Mouse (Mus musculus): ENCODE measurements at regions not wholly inside any gene's neighbourhood (a gene's known extent, or its start where the extent isn't known, plus 50 kb on each side); places are given as distances from the start of the nearest gene placed in this dataset.

DNA sequence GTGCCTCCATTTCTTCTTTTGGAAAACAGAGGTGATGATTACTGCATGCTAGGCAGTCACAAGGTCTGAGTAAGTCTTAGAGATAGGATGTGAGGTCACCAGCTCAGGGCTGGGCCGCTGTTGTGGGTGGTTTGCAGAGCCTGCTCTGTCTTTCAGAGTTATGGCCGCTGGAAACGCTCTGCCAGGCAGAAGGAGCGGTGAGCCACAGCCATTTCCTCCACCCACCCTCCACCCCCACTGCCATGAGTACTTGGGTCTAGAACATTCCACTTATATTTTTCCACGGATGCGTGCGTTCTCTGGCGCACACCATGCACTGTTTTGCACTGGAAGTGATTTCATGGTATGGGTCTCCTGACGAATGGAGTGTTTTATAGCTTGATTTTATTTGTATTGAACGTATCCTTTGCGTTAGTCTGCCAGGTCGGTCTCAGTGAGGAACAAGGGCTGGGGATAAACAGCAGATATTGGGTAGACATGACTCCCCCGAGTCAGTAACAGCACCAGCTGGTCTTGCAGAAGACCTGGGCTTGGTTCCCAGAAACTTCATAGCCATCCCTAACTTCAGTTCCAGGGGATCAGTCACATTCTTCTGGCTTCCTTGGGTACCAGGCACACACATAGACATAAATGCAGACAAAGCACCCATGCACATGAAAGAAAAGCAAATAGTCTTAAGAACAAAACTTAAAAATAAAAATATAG lies 300.8 kb downstream of the Med13l start:
- WGBS: 88% methylated on average over 13 of the region's 13 CpGs

DNA sequence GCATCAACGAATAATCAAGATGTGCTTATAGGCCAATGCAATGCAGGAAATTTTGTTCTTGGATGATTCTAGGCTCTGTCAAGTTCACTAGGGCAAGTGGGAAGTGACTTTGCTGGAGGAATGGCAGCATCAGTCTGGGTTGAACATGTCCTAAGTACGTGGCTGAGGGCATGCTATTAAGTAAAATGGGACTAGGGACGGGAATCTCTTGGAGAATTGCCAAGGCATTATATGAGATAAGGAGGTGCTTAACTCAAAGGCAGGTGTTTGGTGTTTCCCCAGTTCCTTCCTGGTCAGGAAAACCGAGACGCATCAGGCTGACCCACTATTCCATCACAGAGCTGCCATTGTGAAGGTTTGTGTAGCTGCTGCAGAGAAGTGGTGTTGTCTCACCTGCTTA lies 307.0 kb downstream of the Med13l start:
- Histone ChIP-seq H3K36me3 (replicated peaks) (no peaks in the 10 kb centered on the region), H3K27ac (replicated peaks) (no peak overlapping the region), H3K27me3 (replicated peaks; ENCODE audit: low read depth, poor library complexity, severe bottlenecking) (no peaks in the 10 kb centered on the region), H3K4me1 (peaks cover 6% of the 10 kb centered on the region; the same call in 1 of the 2 replicates), H3K9me3 (peaks cover 10% of the 10 kb centered on the region; the same call in 1 of the 2 replicates), H3K4me3 (no peak overlapping the region)
- 90% methylated on average over 5 of the region's 5 CpGs for WGBS
- DNase-seq (ENCODE audit: low spot score): no peak

More for the DNA sequence above, 300.8 kb downstream of the Med13l start:
- no peak for DNase-seq (ENCODE audit: low spot score)
- H3K36me3 ChIP-seq (replicated peaks): no peaks in the 10 kb centered on the region
- H3K4me1 ChIP-seq: no peaks in the 10 kb centered on the region
- H3K27me3 ChIP-seq (replicated peaks; ENCODE audit: low read depth, poor library complexity, severe bottlenecking): peaks cover 5% of the 10 kb centered on the region; the same call in 1 of the 2 replicates
- no peak overlapping the region for H3K4me3 ChIP-seq
- no peak overlapping the region for H3K27ac ChIP-seq (replicated peaks)
- H3K9me3 ChIP-seq: peaks cover 13% of the 10 kb centered on the region; the same call in 1 of the 2 replicates

DNA sequence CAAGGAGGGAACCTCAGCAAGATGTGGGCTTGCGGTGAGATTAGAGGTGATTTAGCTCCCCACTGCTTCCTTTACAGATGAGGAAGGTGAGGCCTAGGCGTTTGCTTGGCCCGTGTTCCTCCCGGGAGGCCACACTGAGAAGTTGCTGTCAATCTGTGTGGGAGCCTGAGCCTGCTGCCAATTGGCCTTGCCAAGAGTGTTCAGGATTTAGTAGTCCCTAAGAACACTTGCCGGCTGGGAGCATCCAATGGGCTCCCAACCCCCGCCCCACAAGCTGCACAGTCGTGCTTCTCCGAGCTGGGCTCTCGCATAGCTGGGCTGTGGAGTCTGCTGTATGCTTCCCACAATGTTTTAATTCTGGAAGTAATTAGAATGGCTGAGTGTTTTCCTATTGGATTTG lies 308.9 kb downstream of the Med13l start:
- Histone ChIP-seq H3K9me3 (peaks cover 2% of the 10 kb centered on the region; the same call in 1 of the 2 replicates), H3K4me3 (no peak overlapping the region), H3K4me1 (peaks cover 11% of the 10 kb centered on the region; the same call in 1 of the 2 replicates), H3K27ac (replicated peaks) (no peak overlapping the region), H3K36me3 (replicated peaks) (no peaks in the 10 kb centered on the region), H3K27me3 (replicated peaks; ENCODE audit: low read depth, poor library complexity, severe bottlenecking) (peaks cover 12% of the 10 kb centered on the region)
- WGBS: 79% methylated on average over 9 of the region's 9 CpGs
- DNase-seq (ENCODE audit: low spot score): no peak

GRCm38 (mm10) chr5:118873871-118874270 lies 313.4 kb downstream of the Med13l start:
- Histone ChIP-seq H3K27me3 (replicated peaks; ENCODE audit: low read depth, poor library complexity, severe bottlenecking) (peaks cover 54% of the 10 kb centered on the region), H3K27ac (replicated peaks) (no peak overlapping the region), H3K4me3 (no peak overlapping the region), H3K36me3 (replicated peaks) (no peaks in the 10 kb centered on the region), H3K4me1 (peaks cover 43% of the 10 kb centered on the region), H3K9me3 (no peaks in the 10 kb centered on the region)
- 38% methylated on average over 7 of the region's 7 CpGs for WGBS
- DNase-seq (ENCODE audit: low spot score): no peak

DNA sequence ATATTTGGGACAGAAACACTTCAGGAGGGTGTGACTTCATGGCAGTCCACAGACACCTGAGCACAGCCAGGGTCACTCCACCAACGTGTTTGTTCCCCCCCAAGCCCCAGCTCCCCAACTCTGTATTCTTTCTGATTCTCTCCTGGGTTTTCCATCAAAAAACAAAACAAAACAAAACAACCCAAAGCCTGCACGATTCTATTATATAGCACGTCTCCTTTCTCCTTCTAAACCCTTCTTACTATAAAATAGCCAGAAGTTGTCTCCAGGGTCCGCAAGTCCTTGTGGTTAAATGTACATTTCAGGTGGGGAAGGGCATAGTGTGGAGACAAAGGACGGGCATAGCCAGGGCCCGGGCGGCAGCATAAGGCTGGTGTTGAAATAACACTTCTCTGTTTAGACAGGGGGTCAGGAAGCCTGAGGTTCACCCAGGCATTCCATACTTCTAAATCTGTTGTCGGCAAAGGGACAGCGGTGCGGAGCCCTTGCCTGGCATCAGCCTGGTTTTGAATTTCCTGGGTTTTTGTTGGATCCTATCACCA lies 314.7 kb downstream of the Med13l start:
- H3K4me1 ChIP-seq: peaks cover 47% of the 10 kb centered on the region
- peaks cover 60% of the 10 kb centered on the region for H3K27me3 ChIP-seq (replicated peaks; ENCODE audit: low read depth, poor library complexity, severe bottlenecking)
- no peaks in the 10 kb centered on the region for H3K36me3 ChIP-seq (replicated peaks)
- DNase-seq (ENCODE audit: low spot score): no peak
- no peak overlapping the region for H3K27ac ChIP-seq (replicated peaks)
- H3K9me3 ChIP-seq: no peaks in the 10 kb centered on the region
- no peak overlapping the region for H3K4me3 ChIP-seq
- 62% methylated on average over 10 of the region's 10 CpGs for WGBS

- Histone ChIP-seq H3K27ac (replicated peaks) (peak overlapping the region; percentile 82), H3K27me3 (replicated peaks; ENCODE audit: low read depth, poor library complexity, severe bottlenecking) (peaks cover 63% of the 10 kb centered on the region), H3K4me1 (peaks cover 56% of the 10 kb centered on the region), H3K4me3 (peak overlapping the region; percentile 52), H3K9me3 (0 out of 2 replicates have a peak, but pooled peaks cover 2% of the 10 kb centered on the region), H3K36me3 (replicated peaks) (no peaks in the 10 kb centered on the region)
- 14% methylated on average over 18 of the region's 18 CpGs for WGBS
- no peak for DNase-seq (ENCODE audit: low spot score)
These were observed 316.3 kb downstream of the Med13l start for GRCm38 (mm10) chr5:118876586-118877312.

- peaks cover 56% of the 10 kb centered on the region for H3K4me1 ChIP-seq
- WGBS: 0% methylated on average over 12 of the region's 12 CpGs
- H3K36me3 ChIP-seq (replicated peaks): no peaks in the 10 kb centered on the region
- H3K27ac ChIP-seq (replicated peaks): peak overlapping the region; percentile 82
- peaks cover 63% of the 10 kb centered on the region for H3K27me3 ChIP-seq (replicated peaks; ENCODE audit: low read depth, poor library complexity, severe bottlenecking)
- H3K9me3 ChIP-seq: 0 out of 2 replicates have a peak, but pooled peaks cover 2% of the 10 kb centered on the region
- H3K4me3 ChIP-seq: peak overlapping the region; percentile 52
- DNase-seq (ENCODE audit: low spot score): peak; percentile 83
These were observed 316.8 kb downstream of the Med13l start for GRCm38 (mm10) chr5:118877313-118877669.

GRCm38 (mm10) chr5:118877831-118878230 lies 317.4 kb downstream of the Med13l start:
- 0 out of 2 replicates have a peak, but pooled peaks cover 2% of the 10 kb centered on the region for H3K9me3 ChIP-seq
- H3K4me1 ChIP-seq: peaks cover 56% of the 10 kb centered on the region
- WGBS: 14% methylated on average over 9 of the region's 10 CpGs
- DNase-seq (ENCODE audit: low spot score): peak; percentile 43
- H3K4me3 ChIP-seq: peak overlapping the region; percentile 52
- H3K27me3 ChIP-seq (replicated peaks; ENCODE audit: low read depth, poor library complexity, severe bottlenecking): peaks cover 62% of the 10 kb centered on the region
- no peaks in the 10 kb centered on the region for H3K36me3 ChIP-seq (replicated peaks)
- H3K27ac ChIP-seq (replicated peaks): peak overlapping the region; percentile 82

GRCm38 (mm10) chr5:118878722-118879121 lies 318.2 kb downstream of the Med13l start:
- Histone ChIP-seq H3K36me3 (replicated peaks) (no peaks in the 10 kb centered on the region), H3K4me3 (no peak overlapping the region), H3K9me3 (0 out of 2 replicates have a peak, but pooled peaks cover 2% of the 10 kb centered on the region), H3K27ac (replicated peaks) (0 out of 2 replicates have a peak overlapping the region, but pooled peaks have one; percentile 44), H3K27me3 (replicated peaks; ENCODE audit: low read depth, poor library complexity, severe bottlenecking) (peaks cover 57% of the 10 kb centered on the region), H3K4me1 (peaks cover 56% of the 10 kb centered on the region)
- peak; percentile 23 for DNase-seq (ENCODE audit: low spot score)
- WGBS: 43% methylated on average over 10 of the region's 10 CpGs

DNA sequence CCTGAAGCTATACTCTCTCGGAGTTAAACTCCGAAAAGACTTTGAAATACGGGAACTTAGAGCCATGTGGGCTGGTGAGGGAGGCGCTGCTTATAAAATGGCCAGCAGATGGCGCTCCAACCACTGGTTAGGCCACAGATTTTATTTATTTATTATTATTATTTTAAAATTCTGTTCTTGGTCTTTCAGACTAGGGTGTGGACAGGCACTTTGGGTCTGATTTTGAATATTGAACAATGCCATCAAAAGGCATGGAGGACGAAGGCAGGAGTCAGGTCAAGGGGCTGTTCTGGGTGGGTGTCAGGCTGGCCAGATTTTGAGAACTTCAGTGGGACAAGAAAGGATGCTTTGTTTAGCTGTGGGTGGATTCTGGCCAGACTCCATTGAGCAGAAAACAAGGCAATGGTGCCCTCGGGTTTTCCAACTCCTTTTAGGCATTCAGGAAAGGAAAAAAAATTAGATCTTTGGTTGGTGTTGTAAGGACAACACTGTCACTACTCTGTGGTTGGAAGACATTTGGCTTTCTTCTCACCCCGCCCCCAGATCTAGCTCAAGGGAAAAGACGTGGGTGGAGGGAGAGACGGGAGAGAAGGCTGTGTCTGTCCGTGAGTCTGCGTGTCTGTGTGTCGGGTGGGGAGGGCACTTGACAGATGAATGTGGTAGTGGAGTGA lies 319.5 kb downstream of the Med13l start:
- Histone ChIP-seq H3K4me3 (no peak overlapping the region), H3K4me1 (peaks cover 47% of the 10 kb centered on the region), H3K9me3 (0 out of 2 replicates have a peak, but pooled peaks cover 2% of the 10 kb centered on the region), H3K27me3 (replicated peaks; ENCODE audit: low read depth, poor library complexity, severe bottlenecking) (peaks cover 45% of the 10 kb centered on the region), H3K27ac (replicated peaks) (peak overlapping the region; percentile 79), H3K36me3 (replicated peaks) (no peaks in the 10 kb centered on the region)
- DNase-seq (ENCODE audit: low spot score): peak; percentile 73
- 15% methylated on average over 13 of the region's 13 CpGs for WGBS

- Histone ChIP-seq H3K4me3 (no peak overlapping the region), H3K36me3 (replicated peaks) (no peaks in the 10 kb centered on the region), H3K27ac (replicated peaks) (peak overlapping the region; percentile 79), H3K9me3 (0 out of 2 replicates have a peak, but pooled peaks cover 2% of the 10 kb centered on the region), H3K27me3 (replicated peaks; ENCODE audit: low read depth, poor library complexity, severe bottlenecking) (peaks cover 39% of the 10 kb centered on the region), H3K4me1 (peaks cover 42% of the 10 kb centered on the region)
- WGBS: 65% methylated on average over 9 of the region's 9 CpGs
- DNase-seq (ENCODE audit: low spot score): no peak
These were observed 320.1 kb downstream of the Med13l start for GRCm38 (mm10) chr5:118880546-118880945.

DNA sequence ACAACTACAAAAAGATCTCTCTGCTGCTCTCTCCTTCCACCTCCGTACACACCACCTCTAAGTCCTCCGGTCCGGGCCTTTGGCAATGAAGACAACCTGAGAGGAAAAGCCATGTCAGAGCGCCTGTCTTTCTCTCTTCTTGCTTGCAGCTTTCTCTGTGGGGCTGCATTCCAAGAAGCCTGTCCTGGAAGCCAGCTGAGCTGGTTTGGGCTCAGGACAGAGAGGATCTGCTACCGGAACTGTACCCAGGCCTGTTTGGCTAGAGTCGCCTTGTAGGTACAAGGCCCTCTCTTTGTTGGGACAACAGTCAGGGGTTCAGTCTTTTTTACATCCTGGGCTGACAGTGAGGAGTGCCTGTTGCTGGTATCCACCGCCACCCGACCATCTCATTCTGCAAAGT lies 321.4 kb downstream of the Med13l start:
- Histone ChIP-seq H3K27ac (replicated peaks) (peak overlapping the region; percentile 35; the same call in 1 of the 2 replicates), H3K9me3 (0 out of 2 replicates have a peak, but pooled peaks cover 2% of the 10 kb centered on the region), H3K36me3 (replicated peaks) (no peaks in the 10 kb centered on the region), H3K4me3 (no peak overlapping the region), H3K4me1 (peaks cover 35% of the 10 kb centered on the region), H3K27me3 (replicated peaks; ENCODE audit: low read depth, poor library complexity, severe bottlenecking) (peaks cover 29% of the 10 kb centered on the region)
- no peak for DNase-seq (ENCODE audit: low spot score)
- 93% methylated on average over 8 of the region's 8 CpGs for WGBS
